Mouse (Mus musculus) heart, postnatal 0 days (tissue): Measurements from ENCODE around the gene Vamp8. TPM values are rescaled to one million over a fixed set of nuclear protein-coding genes. Genes with fewer than 3 reads are reported as not detected.

Experiments used
- ATAC-seq: fragments of 200-750 bp; cut with Nextera tagmentation; 2 replicates; pipeline ENCODE4 v1.8.0; 2017; ENCODE audit warnings: low read depth, moderate number of reproducible peaks, moderate library complexity; ENCODE audit not compliant: insufficient read depth
- DNase-seq: peaks from one replicate; pipeline ENCODE4 v3.0.0-alpha.2; 2016; ENCODE audit warnings: low spot score
- H3K27ac ChIP-seq: fragments of 300-500 bp; sonication (generic); 2 replicates; pipeline ENCODE4 v1.5.1; 2014; ENCODE audit warnings: low read depth, mild to moderate bottlenecking
- H3K27me3 ChIP-seq: fragments of 300-500 bp; sonication (generic); 2 replicates; pipeline ENCODE4 v1.6.1; 2014; ENCODE audit warnings: low read length, mixed read lengths; ENCODE audit not compliant: control insufficient read depth, insufficient read depth
- H3K36me3 ChIP-seq: fragments of 300-500 bp; sonication (generic); replicated peaks from 2 replicates; pipeline ENCODE4 v1.6.1; 2014; ENCODE audit warnings: low read length, mixed read lengths; ENCODE audit not compliant: control insufficient read depth, insufficient read depth
- H3K4me1 ChIP-seq: fragments of 300-500 bp; sonication (generic); 2 replicates; pipeline ENCODE4 v1.6.1; 2014; ENCODE audit warnings: antibody characterized with exemption; ENCODE audit not compliant: control insufficient read depth, insufficient read depth
- H3K4me2 ChIP-seq: fragments of 300-500 bp; sonication (generic); 2 replicates; pipeline ENCODE4 v1.6.1; 2014; ENCODE audit warnings: low read depth, mild to moderate bottlenecking, low read length, moderate library complexity
- H3K4me3 ChIP-seq: fragments of 300-500 bp; sonication (generic); 2 replicates; pipeline ENCODE4 v1.5.1; 2014; ENCODE audit warnings: low read depth, low read length
- H3K9ac ChIP-seq: fragments of 300-500 bp; sonication (generic); replicated peaks from 2 replicates; pipeline ENCODE4 v1.6.1; 2014; ENCODE audit warnings: low read depth, low read length, mixed read lengths
- H3K9me3 ChIP-seq: fragments of 300-500 bp; sonication (generic); replicated peaks from 2 replicates; pipeline ENCODE4 v1.6.1; 2016; ENCODE audit warnings: low read length; ENCODE audit not compliant: control insufficient read depth
- CTCF ChIP-seq: IDR thresholded peaks from 2 replicates; pipeline ENCODE4 v1.5.1; 2016; ENCODE audit warnings: antibody characterized with exemption, control low read depth, low read depth
- EP300 ChIP-seq: IDR thresholded peaks from 2 replicates; pipeline ENCODE4 v1.6.1; 2016; ENCODE audit warnings: antibody characterized with exemption, low read depth
- WGBS: fragments of 180-500 bp; shearing (Covaris S2); extraction: QIAGEN DNeasy Blood & Tissue Kit; methylation state at CpG from one replicate; pipeline ENCODE4 v1.1.7; 2014; 5-methylcytosine and 5-hydroxymethylcytosine counted together
- polyA plus RNA-seq: library from polyadenylated mRNA; unstranded; fragments of >200 nt; fragmentation: Nextera tagmentation; extraction: Ambion mirVana; gene quantifications from 2 replicates; pipeline ENCODE4 v1.2.1, GENCODE M21; 2015
- total RNA-seq: library from RNA; depleted of rRNA; stranded (reverse); fragments of >200 nt; gene quantifications from 2 replicates; pipeline ENCODE4 v1.2.3, GENCODE M21; 2014; ENCODE audit warnings: low replicate concordance

Gene Vamp8
- total and polyA plus RNA-seq, 2 experiments from 2014 or later: 69.8 to 174 TPM

DNA sequence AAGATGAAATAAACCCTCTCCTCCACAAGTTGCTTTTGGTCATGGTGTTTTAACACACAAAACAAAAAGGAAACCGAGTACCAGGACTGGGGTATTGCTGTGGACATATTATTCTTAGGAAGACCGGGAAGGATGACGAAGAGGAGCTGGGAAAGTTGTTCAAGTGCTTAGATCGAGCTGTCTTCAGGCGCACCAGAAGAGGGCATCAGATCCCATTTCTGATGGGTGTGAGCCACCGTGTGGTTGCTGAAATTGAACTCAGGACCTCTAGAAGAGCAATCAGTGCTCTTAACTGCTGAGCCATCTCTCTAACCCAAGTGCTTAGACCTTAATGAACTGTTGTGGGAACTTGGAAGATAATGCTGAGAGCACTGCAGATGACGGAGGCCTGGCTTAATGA, 26.5 kb downstream of the Vamp8 start:
- WGBS: 36% methylated on average over 7 of the region's 7 CpGs
- no peaks in the 10 kb centered on the region for H3K27me3 ChIP-seq
- ATAC-seq: no peak
- peaks cover 15% of the 10 kb centered on the region for H3K36me3 ChIP-seq
- H3K4me2 ChIP-seq: no peak overlapping the region
- H3K9ac ChIP-seq: no peak overlapping the region
- no peak overlapping the region for H3K27ac ChIP-seq
- TF ChIP-seq EP300 (no peak), CTCF (peak; percentile 27)
- H3K4me3 ChIP-seq: no peak overlapping the region
- DNase-seq: no peak
- no peaks in the 10 kb centered on the region for H3K9me3 ChIP-seq
- peaks cover 9% of the 10 kb centered on the region for H3K4me1 ChIP-seq

DNA sequence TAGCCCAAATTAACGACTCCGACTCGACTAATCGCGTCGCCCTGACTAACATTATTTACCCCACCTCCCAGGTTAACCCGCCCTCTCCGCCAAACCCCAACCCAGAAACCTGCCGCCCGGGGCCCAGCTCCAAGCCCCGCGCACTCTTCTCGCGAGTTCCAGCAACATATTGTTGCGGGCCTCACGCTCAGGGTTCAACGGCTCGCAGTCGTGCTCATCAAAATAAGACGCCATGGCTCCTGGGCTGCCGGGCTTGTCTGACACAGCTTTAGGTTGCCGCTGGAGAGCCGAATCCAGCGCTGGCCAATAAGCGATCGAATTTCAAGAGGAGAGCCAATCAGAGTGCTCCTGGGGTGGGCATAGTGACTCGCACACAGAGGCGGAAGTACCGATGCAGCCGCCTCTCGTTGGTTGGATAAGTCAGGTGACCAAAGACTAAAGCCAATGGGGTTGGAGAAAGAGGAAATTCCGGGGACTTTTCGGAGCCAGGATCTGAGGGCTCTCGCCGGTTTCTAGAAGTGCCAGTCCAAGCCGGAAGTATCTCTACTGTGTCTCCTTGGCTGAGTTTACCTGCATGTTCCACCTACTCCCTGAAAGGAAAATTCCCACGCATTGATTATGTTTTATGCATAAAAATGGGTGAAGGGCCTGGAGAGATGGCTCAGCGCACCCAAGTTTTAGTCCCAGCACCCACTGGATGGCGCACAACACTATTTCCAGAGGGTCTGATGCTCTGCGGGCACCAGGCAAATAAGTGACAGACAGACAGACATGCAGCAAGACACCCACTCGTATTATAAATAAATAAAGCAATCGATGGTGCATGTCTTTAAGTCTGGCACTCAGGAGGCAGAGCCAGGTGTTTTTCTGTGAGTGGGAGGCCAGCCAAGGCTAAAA, 28.1 kb downstream of the Vamp8 start:
- no peaks in the 10 kb centered on the region for H3K9me3 ChIP-seq
- WGBS: under 1% methylated on average over 42 of the region's 42 CpGs
- H3K4me1 ChIP-seq: peaks cover 9% of the 10 kb centered on the region
- peak overlapping the region; percentile 77 for H3K27ac ChIP-seq
- DNase-seq (peak; percentile 98), ATAC-seq (peak; percentile 99)
- no peaks in the 10 kb centered on the region for H3K27me3 ChIP-seq
- peak overlapping the region; percentile 70 for H3K9ac ChIP-seq
- peaks cover 21% of the 10 kb centered on the region for H3K36me3 ChIP-seq
- peak overlapping the region; percentile 85 for H3K4me2 ChIP-seq
- peak overlapping the region; percentile 73 for H3K4me3 ChIP-seq
- TF ChIP-seq EP300 (peak; percentile 87), CTCF (peak; percentile 41)

DNA sequence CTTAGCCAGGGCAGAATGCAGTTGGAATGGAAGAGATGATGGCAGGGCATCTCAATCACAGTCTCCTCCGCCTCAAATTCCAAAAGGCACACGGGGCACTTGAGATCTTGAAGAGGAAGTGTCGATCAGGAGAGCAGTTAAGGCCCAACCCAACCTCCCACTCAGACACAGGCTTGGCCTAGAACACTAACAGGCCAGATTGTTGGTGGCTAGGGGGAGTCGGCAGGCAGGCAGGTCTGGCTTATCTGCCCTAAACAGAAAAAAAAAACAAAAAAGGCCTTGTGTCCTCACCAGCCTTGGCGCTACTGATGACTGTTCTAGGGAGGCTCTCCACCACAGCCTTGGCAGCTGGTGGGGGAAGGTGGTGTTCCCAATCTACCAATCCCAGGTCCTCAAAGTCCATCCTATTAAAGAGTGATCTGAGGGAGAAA, 29.4 kb downstream of the Vamp8 start:
- Histone ChIP-seq H3K9me3 (no peaks in the 10 kb centered on the region), H3K27ac (no peak overlapping the region), H3K4me2 (peak overlapping the region; percentile 85), H3K27me3 (no peaks in the 10 kb centered on the region), H3K4me3 (peak overlapping the region; percentile 73), H3K9ac (peak overlapping the region; percentile 70), H3K4me1 (peaks cover 12% of the 10 kb centered on the region), H3K36me3 (peaks cover 21% of the 10 kb centered on the region)
- DNase-seq (no peak), ATAC-seq (no peak)
- TF ChIP-seq CTCF (no peak), EP300 (no peak)
- 20% methylated on average over 5 of the region's 5 CpGs for WGBS

DNA sequence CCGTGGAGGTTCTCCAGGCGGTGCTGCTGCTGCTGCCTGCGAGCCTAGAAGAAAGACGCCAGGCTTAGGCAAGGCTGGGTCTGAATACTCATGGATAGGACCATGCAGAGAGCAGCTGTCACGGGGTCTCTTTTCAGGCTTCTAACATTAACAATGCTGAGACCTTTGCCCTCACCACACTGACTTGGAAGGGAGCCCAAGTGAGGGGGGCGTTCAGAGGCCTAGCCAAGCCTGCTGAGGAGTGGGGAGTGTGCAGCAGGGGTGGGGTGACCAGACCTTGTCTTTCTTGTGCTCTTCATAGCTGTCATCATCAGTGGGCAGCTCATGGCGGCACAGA, 29.9 kb downstream of the Vamp8 start:
- ATAC-seq (no peak), DNase-seq (no peak)
- Histone ChIP-seq H3K36me3 (peaks cover 21% of the 10 kb centered on the region), H3K4me1 (peaks cover 14% of the 10 kb centered on the region), H3K27me3 (no peaks in the 10 kb centered on the region), H3K4me2 (no peak overlapping the region), H3K4me3 (no peak overlapping the region), H3K27ac (no peak overlapping the region), H3K9me3 (no peaks in the 10 kb centered on the region), H3K9ac (no peak overlapping the region)
- TF ChIP-seq CTCF (no peak), EP300 (no peak)
- 65% methylated on average over 7 of the region's 7 CpGs for WGBS

DNA sequence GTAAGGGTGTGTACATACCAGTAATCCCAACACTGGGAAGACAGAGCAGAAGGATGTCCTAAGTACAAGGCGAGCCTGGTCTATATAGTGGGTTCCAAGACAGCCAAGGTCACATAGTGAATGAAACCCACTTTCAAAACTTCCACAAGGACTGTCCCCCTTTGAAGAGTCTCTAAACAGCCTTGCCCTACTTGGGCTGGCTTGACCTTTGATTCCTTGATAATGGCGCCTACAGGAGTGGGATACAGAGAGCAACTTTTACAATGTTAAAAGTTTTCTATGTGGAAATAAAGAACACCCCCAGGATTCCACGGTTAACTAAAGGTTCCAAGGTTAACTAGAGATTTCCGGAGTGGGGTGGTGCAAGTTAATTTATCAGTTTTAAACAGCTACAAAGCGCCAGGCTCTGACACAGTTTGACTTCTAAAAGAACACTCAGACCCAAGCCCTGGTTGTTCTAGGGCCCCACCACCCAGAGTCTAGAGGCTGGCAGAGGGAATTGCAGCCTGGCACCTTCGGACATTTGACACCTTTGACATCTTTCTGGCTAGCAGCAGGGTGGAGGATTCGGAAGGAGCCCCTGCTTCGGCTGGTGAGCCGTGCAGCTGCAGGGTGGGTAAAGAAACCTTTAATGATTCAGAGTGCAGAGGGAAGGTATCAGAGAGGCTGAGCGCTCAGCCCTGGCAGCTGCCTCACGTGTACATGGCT, 30.5 kb downstream of the Vamp8 start:
- H3K9ac ChIP-seq: no peak overlapping the region
- peaks cover 14% of the 10 kb centered on the region for H3K4me1 ChIP-seq
- no peak for ATAC-seq
- no peaks in the 10 kb centered on the region for H3K27me3 ChIP-seq
- H3K9me3 ChIP-seq: no peaks in the 10 kb centered on the region
- peaks cover 21% of the 10 kb centered on the region for H3K36me3 ChIP-seq
- H3K4me2 ChIP-seq: no peak overlapping the region
- no peak overlapping the region for H3K27ac ChIP-seq
- 80% methylated on average over 11 of the region's 11 CpGs for WGBS
- no peak overlapping the region for H3K4me3 ChIP-seq
- DNase-seq: no peak
- TF ChIP-seq EP300: no peak
- no peak for TF ChIP-seq CTCF
